Mouse (Mus musculus): ENCODE measurements around the gene Exosc10. TPM values are rescaled to one million over a fixed set of nuclear protein-coding genes. Genes with fewer than 3 reads are reported as not detected.

Gene Exosc10
- polyA plus RNA-seq, 1 experiment, result 73.5 TPM

GRCm38 (mm10) chr4:148613738-148614137 is 55.5 kb downstream of the Exosc10 start:
- TF ChIP-seq GATA1 (IDR thresholded peaks at IDR 0.05; ENCODE audit: low read length), result no peak

- no peak for TF ChIP-seq GATA1 (IDR thresholded peaks at IDR 0.05; ENCODE audit: low read length)
These were observed 61.6 kb downstream of the Exosc10 start for GRCm38 (mm10) chr4:148619805-148620204.

DNA sequence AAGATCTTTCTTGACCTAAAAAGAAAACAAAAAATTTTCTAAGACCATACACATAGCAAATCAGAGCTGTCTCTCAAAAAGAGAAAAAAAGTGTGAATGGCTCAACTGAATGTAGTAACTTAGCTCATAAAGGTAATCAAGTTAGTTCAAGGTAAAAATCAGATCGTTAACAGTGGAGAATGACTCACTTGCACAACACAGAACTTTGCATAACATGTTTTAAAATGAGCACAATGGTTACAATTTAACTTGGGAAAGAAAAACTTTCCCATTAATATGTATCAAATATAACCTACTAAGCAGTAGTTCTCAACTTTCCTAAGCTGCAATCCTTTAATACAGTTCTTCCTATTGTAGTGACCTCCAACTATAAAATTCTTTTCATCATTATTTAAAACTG is 62.5 kb downstream of the Exosc10 start:
- no peak for TF ChIP-seq GATA1 (IDR thresholded peaks at IDR 0.05; ENCODE audit: low read length)

- TF ChIP-seq GATA1 (IDR thresholded peaks at IDR 0.05; ENCODE audit: low read length), result no peak
These were observed 64.3 kb downstream of the Exosc10 start for GRCm38 (mm10) chr4:148622485-148622884.

- no peak for TF ChIP-seq GATA1 (IDR thresholded peaks at IDR 0.05; ENCODE audit: low read length)
These were observed 65.4 kb downstream of the Exosc10 start for GRCm38 (mm10) chr4:148623609-148624008.

GRCm38 (mm10) chr4:148625010-148625409 is 66.8 kb downstream of the Exosc10 start:
- no peak for TF ChIP-seq GATA1 (IDR thresholded peaks at IDR 0.05; ENCODE audit: low read length)

DNA sequence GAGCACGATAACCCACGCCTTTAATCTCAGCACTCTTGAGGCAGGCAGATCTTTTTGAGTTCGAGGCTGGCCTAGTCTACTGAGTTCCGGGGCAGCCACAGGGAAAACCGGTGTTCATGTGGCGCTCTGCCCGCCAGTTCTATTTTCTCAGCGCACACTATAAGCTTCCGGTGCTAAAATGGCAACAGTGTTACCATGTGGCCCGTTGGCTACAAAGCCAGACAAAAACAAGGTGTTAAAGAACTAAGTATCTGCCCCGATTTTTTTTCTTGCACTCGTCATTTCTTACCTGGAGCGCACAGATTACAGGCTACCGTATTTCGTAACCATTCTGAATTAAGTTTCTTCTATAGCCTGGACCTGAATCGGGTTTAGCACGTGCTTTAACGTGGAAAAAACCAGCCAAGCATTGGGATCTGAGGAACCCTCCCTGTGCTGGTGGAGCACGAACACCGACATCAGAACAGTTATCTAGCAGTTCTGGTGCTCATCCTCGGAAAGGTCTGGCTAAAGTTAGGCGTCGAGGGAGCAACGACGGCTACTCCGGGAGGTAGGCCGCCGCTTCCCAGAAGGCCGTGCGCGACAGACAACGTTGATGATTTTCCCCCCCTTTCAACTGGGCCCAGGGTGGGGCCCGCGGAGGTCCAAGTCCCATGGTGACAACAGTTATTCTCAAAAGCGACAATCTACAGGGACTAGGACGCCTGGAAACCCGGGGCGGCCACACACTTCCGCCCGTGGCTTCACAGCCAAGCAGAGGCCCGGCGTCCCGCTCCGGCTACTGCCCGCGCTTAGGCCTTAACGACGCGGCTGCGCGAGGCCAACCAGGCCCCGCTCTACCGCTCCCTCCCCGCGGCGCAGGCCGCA is 67.8 kb downstream of the Exosc10 start:
- no peak for TF ChIP-seq GATA1 (IDR thresholded peaks at IDR 0.05; ENCODE audit: low read length)

DNA sequence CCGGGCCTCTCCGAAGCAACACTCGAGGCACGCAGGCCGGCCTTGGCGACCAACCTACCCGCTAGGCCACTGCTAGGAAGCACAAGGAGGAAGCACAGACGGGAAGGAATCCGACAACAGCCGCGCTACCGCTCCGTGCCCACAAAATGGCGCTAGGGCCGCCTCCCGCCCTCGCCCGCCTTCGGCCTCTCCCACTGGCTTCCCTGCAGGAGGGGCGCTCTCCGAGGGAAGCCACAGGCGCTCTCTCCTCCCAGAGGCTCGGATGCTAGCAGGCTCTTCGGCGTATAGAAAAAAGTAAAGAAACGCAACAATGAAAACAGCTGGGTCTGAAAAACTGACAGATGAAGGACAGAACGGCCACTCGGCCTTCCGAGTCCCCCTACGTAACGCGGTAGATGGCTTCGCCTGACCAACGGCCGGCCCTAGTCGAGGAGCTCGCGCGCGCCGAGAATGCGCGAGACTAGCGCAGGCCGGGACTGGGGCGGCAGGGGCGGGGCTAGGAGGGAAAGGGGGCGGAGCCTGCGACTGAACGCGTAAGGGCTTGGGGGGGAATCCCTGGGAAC is 68.5 kb downstream of the Exosc10 start, which contains the start of gene Tardbp:
Gene Tardbp, minus strand, starts transcription at position 397 of the 563 bp plus-strand sequence.
- no peak for TF ChIP-seq GATA1 (IDR thresholded peaks at IDR 0.05; ENCODE audit: low read length)

DNA sequence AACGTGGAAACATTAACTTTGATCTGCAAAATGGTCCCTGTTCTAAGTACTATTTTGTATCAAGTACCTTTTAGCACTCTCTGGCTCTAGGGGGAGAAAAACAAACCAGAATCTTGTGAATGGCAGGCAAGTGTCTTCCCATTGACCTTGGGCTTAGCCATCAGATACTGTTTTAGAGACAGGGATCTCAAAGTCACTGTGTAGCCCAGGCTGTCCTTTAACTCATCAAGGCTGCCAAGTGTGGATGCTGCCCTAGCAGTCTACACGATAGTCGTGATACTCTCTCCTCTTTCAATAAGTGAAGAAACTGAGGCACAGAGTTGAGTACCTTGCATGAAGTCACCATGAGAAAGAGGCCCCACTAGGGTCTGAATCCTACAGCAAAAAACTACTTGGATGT is 69.0 kb downstream of the Exosc10 start:
- TF ChIP-seq GATA1 (IDR thresholded peaks at IDR 0.05; ENCODE audit: low read length), result no peak

Other genes with a start within 250 kb of the Exosc10 start
- 20.7 and 32.9 TPM in 2 replicates for gene Ubiad1, start 113.7 kb upstream of the Exosc10 start, polyA plus RNA-seq (2012)
- gene Mtor, start 109.8 kb upstream of the Exosc10 start, polyA plus RNA-seq (2012), result 11.7 and 15.5 TPM in 2 replicates
- gene Angptl7, start 58.0 kb upstream of the Exosc10 start, polyA plus RNA-seq (2012), result not detected in 2 replicates
- gene Srm, start 33.1 kb downstream of the Exosc10 start, polyA plus RNA-seq (2012), result 516 and 529 TPM in 2 replicates
- gene Masp2, start 44.1 kb downstream of the Exosc10 start, polyA plus RNA-seq (2012), result 0.19 and 0.26 TPM in 2 replicates
- 37.2 and 54.9 TPM in 2 replicates for gene Tardbp, start 68.6 kb downstream of the Exosc10 start, polyA plus RNA-seq (2012)
- not detected in 2 replicates for gene Gm572, start 84.9 kb downstream of the Exosc10 start, polyA plus RNA-seq (2012)
- gene Casz1, start 246.0 kb downstream of the Exosc10 start, polyA plus RNA-seq (2012), result not detected in 2 replicates